Mouse (Mus musculus) kidney, adult 11 months (tissue): ENCODE results near the gene Spg7.
"Not testable (repeated sequence)": the region's sequence is repeated elsewhere in the genome, so short reads cannot be mapped to it uniquely, and the experiment has no call there.

Experiments
- DNase-seq: peaks from one replicate; pipeline ENCODE4 v3.0.0; 2022

The Spg7 gene

DNA sequence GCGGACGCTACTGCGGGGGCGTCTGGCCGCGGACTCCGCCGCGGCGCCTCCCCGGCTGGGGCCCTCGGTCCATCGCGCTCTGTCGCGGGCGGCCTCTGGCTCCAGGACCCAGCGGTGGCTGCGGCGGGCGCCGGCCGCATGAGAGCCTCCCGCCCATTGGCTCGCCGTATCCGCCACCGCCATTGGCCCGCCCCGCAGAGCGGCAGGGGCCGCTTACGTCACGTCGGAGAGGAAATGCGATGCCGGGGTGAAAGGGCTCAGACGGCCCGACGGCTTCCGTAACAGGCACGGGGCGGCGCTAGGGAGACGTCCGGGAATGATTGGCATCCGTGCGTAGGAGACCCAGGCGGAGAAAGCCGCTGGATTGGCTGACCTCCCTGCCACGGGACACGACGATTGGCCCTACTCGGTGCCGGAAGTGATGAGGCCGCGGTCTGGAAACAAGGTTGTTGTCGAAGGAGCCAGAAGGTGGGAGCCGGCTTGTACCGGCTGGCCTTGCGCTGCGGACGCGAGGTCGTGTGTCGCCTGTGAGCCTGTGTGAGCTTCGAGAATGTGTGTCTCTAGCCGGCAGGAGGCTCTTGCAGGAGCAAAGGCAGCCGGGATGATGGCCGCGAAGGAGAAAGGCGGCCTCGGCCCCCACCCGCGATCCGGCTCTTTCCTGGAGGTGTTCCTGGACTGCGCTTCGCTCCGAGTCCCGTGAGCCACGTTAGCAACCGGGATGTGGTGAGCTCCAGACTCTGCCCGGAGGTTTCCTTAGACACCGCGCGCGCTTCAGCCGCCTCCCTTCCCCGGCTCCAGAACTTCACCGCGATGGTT is 20.4 kb upstream of the Spg7 start, which contains the start of gene Ankrd11:
Gene Ankrd11 (minus strand): TSS at position 120 of the 816 bp plus-strand sequence.
- peak; percentile 100 for DNase-seq

DNA sequence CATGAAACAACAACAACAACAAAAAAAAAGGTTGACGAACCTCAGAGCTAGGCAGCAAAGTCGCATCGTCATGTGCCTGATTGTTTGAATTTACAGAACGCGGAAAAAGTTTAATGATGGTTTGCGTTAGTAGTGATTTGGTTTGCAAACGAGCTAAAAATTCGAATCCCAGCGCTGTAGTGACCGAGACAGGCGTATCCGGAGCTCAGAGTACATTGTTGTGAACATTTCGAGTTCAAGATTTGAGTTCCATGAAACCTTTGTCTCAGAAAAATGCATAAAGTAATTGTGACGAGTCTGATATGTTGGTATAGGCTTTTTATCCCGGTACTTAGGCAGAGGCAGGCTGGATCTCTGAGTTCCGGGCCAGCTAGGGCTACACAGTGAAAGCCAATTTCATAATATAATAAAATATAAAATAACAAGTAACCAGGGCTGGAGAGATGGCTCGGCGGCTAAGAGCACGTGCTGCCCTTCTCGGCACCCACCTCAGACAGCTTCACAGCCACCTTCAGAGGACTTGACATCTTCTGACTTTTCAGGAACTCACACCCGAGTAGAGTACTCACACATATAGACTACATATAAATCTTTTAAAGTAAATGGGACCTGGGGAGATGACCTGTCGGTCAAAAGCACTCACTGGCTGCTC is 19.6 kb upstream of the Spg7 start:
- no peak for DNase-seq

- DNase-seq, result no peak
Observed at GRCm38 (mm10) chr8:123043941-123044340, 18.8 kb upstream of the Spg7 start.

- DNase-seq, result not testable (repeated sequence)
Observed at GRCm38 (mm10) chr8:123044743-123045425, 17.9 kb upstream of the Spg7 start.

DNA sequence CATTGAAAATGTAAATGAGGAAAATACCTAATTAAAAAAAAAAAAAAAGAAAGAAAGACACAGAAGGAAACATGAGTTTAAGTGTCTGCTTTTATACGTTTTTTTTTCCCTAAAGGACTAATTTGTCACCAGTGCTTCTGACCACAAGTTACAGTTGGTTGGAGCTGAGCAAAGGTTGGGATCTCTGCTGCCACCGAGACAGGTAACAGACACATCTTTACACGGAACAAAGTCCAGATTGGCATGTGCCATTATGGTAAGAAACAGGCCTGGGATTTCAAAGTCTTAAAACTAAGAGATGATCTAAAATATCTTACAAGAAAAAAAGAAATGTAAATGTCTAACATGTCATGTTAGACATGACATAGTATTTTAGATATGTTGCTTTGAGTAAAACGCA is 16.0 kb upstream of the Spg7 start:
- DNase-seq, result peak; percentile 46

GRCm38 (mm10) chr8:123047827-123048226 is 14.9 kb upstream of the Spg7 start:
- peak; percentile 41 for DNase-seq

- DNase-seq, result no peak
Observed at GRCm38 (mm10) chr8:123048402-123048801, 14.3 kb upstream of the Spg7 start.

- DNase-seq, result peak; percentile 61
Observed at GRCm38 (mm10) chr8:123051458-123051857, 11.3 kb upstream of the Spg7 start.

DNA sequence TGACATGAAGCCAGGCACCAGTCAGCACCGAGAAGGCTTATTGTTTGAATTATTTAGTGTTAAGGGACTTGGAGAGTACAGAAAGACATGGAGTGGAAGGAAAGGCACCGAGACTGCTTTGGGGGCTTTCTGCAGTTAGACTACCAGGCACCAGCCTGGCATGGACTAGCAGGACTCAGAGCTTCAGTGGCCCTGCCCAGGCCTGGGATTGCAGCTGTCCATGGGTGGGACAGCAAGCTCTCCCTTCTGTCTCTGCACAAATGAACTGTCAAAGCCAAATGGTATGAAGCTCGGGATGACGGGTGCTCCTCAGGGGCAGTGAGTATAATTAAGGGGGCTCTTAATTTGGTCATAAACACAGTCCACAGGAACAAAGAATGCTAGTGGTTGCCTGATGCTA is 1.3 kb downstream of the Spg7 start:
- no peak for DNase-seq

DNA sequence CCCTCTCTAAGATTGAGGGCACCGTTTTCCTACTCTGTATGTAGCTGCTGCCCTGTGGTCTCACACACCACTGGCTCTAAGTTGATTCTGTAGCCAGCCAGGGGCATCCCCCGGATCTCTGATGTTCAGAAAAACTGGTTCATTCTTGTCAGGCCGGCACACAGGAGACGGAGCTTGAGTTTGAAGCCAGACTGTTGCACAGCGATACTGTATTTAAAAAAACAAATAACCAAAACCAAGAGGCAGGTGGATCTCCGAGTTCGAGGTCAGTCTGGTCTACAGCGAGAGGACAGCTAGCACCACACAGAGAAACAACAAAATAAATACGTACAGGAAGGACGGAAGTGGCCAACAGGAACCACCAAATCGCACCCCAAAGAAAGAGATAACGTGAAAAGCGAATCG is 2.1 kb downstream of the Spg7 start:
- no peak for DNase-seq

- peak; percentile 93 for DNase-seq
Observed at GRCm38 (mm10) chr8:123065214-123066100, 2.7 kb downstream of the Spg7 start.

DNA sequence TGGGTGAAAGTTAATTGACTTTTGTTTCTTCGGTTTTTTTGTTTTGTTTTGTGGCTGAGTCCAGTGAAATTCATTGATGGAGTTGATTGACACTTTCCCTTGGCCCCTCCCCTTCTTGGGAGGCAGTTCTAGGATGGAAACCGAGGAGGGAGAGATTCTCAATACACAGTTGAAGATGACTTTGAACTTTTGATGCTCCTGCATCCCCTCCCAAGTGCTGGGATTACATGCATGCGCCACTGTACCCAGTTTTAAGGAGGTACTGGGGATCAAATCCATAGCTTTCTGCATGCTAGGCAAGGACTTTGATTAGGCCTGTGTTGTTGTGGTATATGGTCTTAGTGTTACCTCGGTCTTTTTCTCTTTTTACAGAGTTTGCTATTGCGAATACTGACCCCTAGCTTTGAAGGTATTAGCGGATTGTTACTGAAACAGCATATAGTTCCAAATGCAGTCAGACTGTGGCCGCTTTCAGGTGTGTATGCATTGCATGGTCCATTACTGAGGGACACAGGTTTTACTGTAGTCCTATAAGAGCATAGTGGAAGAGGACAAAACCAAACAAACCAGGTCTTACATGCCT is 3.5 kb downstream of the Spg7 start:
- no peak for DNase-seq

- no peak for DNase-seq
Observed at GRCm38 (mm10) chr8:123071176-123071575, 8.4 kb downstream of the Spg7 start.

- DNase-seq, result no peak
Observed at GRCm38 (mm10) chr8:123077213-123077612, 14.5 kb downstream of the Spg7 start.

- DNase-seq, result no peak
Observed at GRCm38 (mm10) chr8:123082993-123083392, 20.3 kb downstream of the Spg7 start.

DNA sequence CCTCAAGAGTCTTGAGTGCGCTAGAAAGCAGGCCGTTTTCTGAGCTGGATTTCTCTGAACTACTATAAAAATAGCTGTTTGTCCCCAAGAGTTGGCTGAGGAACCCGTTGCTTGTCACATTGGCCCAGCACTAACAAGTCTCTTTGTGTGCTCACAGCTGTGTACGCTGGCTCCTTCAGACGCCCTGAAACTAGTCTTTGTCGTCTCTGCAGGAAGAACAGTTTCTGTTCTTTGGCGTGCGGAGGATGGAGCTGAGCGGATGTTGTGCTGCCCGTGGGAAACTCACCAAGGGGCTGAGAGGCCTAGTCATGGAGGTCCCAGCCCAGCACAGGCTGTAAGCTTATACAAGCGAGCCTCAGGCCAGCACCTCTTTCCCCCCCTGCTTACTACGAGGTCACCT is 20.9 kb downstream of the Spg7 start:
- DNase-seq, result no peak

GRCm38 (mm10) chr8:123087289-123087688 is 24.5 kb downstream of the Spg7 start:
- peak; percentile 34 for DNase-seq

- DNase-seq, result no peak
Observed at GRCm38 (mm10) chr8:123097216-123097615, 34.5 kb downstream of the Spg7 start.

GRCm38 (mm10) chr8:123097786-123098584 is 35.2 kb downstream of the Spg7 start:
- DNase-seq, result no peak

GRCm38 (mm10) chr8:123100288-123100687 is 37.5 kb downstream of the Spg7 start:
- DNase-seq, result no peak

GRCm38 (mm10) chr8:123101244-123101643 is 38.5 kb downstream of the Spg7 start:
- no peak for DNase-seq
